Mouse (Mus musculus): ENCODE measurements around the gene Gad2. TPM values are rescaled to one million over a fixed set of nuclear protein-coding genes. Genes with fewer than 3 reads are reported as not detected.
A peak's percentile ranks its signal among the peaks of the same experiment; 100 is the strongest.

Gene Gad2
- total and polyA plus RNA-seq, 3 experiments = 0.01 to 0.04 TPM; not detected in 1

GRCm38 (mm10) chr2:22740441-22740840 is 118.4 kb downstream of the Gad2 start:
- Histone ChIP-seq H3K27ac (ENCODE audit: control insufficient read depth, low read depth, low read length) (no peak overlapping the region), H3K36me3 (ENCODE audit: control insufficient read depth in 1 of 2, insufficient read depth in 2 of 2, low read length in 2 of 2) (no peaks in the 10 kb centered on the region), H3K9me3 (replicated peaks; ENCODE audit: insufficient read depth, low read length) (no peaks in the 10 kb centered on the region), H3K4me1 (ENCODE audit: control insufficient read depth in 1 of 2, insufficient read depth in 2 of 2, low read length in 2 of 2) (no peaks in the 10 kb centered on the region), H3K79me2 (ENCODE audit: control insufficient read depth, insufficient read depth, low read length, poor library complexity) (no peaks in the 10 kb centered on the region), H3K4me3 (ENCODE audit: control insufficient read depth in 1 of 2, insufficient read depth in 1 of 2, low read depth in 2 of 2, low read length in 2 of 2) (no peak overlapping the region), H3K9ac (ENCODE audit: control insufficient read depth, low read depth, low read length, poor library complexity, severe bottlenecking) (no peak overlapping the region), H3K27me3 (ENCODE audit: control insufficient read depth in 1 of 2, insufficient read depth in 2 of 2, low read length in 2 of 2) (no peaks in the 10 kb centered on the region)
- no peak for TF ChIP-seq RCOR1 (IDR thresholded peaks at IDR 0.05; ENCODE audit: low read depth, low read length)
- TF ChIP-seq POLR2AphosphoS5 (IDR thresholded peaks at IDR 0.05; ENCODE audit: borderline replicate concordance, low read depth, low read length) = no peak
- TF ChIP-seq KAT2A (conservative IDR thresholded peaks at IDR 0.05; ENCODE audit: low read depth, low read length) = no peak
- DNase-seq (ENCODE audit: low read depth, low spot score) = peak; percentile 66

- no peak for DNase-seq (ENCODE audit: low read depth, low spot score)
- no peaks in the 10 kb centered on the region for H3K27me3 ChIP-seq (ENCODE audit: control insufficient read depth in 1 of 2, insufficient read depth in 2 of 2, low read length in 2 of 2)
- H3K36me3 ChIP-seq (ENCODE audit: control insufficient read depth in 1 of 2, insufficient read depth in 2 of 2, low read length in 2 of 2) = peaks cover 0 to under 1% of the 10 kb centered on the region in 2 experiments; a peak in 1 of 4 replicates
- H3K9ac ChIP-seq (ENCODE audit: control insufficient read depth, low read depth, low read length, poor library complexity, severe bottlenecking) = no peak overlapping the region
- no peaks in the 10 kb centered on the region for H3K9me3 ChIP-seq (replicated peaks; ENCODE audit: insufficient read depth, low read length)
- H3K4me1 ChIP-seq (ENCODE audit: control insufficient read depth in 1 of 2, insufficient read depth in 2 of 2, low read length in 2 of 2) = no peaks in the 10 kb centered on the region
- H3K27ac ChIP-seq (ENCODE audit: control insufficient read depth, low read depth, low read length) = no peak overlapping the region
- no peaks in the 10 kb centered on the region for H3K79me2 ChIP-seq (ENCODE audit: control insufficient read depth, insufficient read depth, low read length, poor library complexity)
- no peak overlapping the region for H3K4me3 ChIP-seq (ENCODE audit: control insufficient read depth in 1 of 2, insufficient read depth in 1 of 2, low read depth in 2 of 2, low read length in 2 of 2)
- TF ChIP-seq USF2 (IDR thresholded peaks at IDR 0.05; ENCODE audit: borderline replicate concordance in 1 of 2, insufficient read depth in 1 of 2, low read depth in 1 of 2, low read length in 2 of 2) (no peak), CTCF (IDR thresholded peaks at IDR 0.05 in 2 of 3, conservative IDR thresholded peaks at IDR 0.05 in 1 of 3; ENCODE audit: control insufficient read depth in 1 of 3, insufficient read depth in 1 of 3, low read depth in 2 of 3, low read length in 3 of 3, poor library complexity in 1 of 3, severe bottlenecking in 1 of 3) (peak in 2 of 3 experiments; percentile 26 to 36; a peak in 2 of 6 replicates), RAD21 (IDR thresholded peaks at IDR 0.05; ENCODE audit: low read depth, low read length) (peak; percentile 41), EP300 (IDR thresholded peaks at IDR 0.05; ENCODE audit: low read depth in 1 of 2, low read length in 2 of 2) (no peak), SMC3 (IDR thresholded peaks at IDR 0.05; ENCODE audit: low read depth, low read length) (peak; percentile 40)
Measured at GRCm38 (mm10) chr2:22741222-22741621, 119.2 kb downstream of the Gad2 start.

Other genes starting within 250 kb of the Gad2 start
- 7.4 and 10.8 TPM in 2 replicates for gene Apbb1ip, start 151.9 kb downstream of the Gad2 start, total RNA-seq (2012; rRNA removed)
- 10 to 100 TPM in 1 of 2 experiments, not detected in 1; 60.7 TPM for gene Apbb1ip, start 151.9 kb downstream of the Gad2 start, polyA plus RNA-seq (2012; ENCODE audit: insufficient read depth in 1 of 2, insufficient read length in 2 of 2, low read depth in 1 of 2, low replicate concordance in 2 of 2, missing spikeins in 1 of 2)